Mouse (Mus musculus) limb, embryonic 10.5 days (tissue): ENCODE results near the gene Ankrd10. TPM values are rescaled to one million over a fixed set of nuclear protein-coding genes. Genes with fewer than 3 reads are reported as not detected.

Experiments used
- DNase-seq: peaks from one replicate; pipeline ENCODE4 v3.0.0-alpha.2; 2017; ENCODE audit warnings: low spot score
- H3K27ac ChIP-seq: fragments of 300-500 bp; sonication (generic); 2 replicates; pipeline ENCODE4 v1.5.1; 2016; ENCODE audit warnings: mild to moderate bottlenecking
- H3K27me3 ChIP-seq: fragments of 300-500 bp; sonication (generic); 2 replicates; pipeline ENCODE4 v1.6.1; 2016; ENCODE audit warnings: low read depth, mild to moderate bottlenecking; ENCODE audit not compliant: poor library complexity, severe bottlenecking
- H3K36me3 ChIP-seq: fragments of 300-500 bp; sonication (generic); 2 replicates; pipeline ENCODE4 v1.6.1; 2016; ENCODE audit warnings: mild to moderate bottlenecking, moderate library complexity
- H3K4me1 ChIP-seq: fragments of 300-500 bp; sonication (generic); 2 replicates; pipeline ENCODE4 v1.6.1; 2016
- H3K4me3 ChIP-seq: fragments of 300-500 bp; sonication (generic); 2 replicates; pipeline ENCODE4 v1.5.1; 2016; ENCODE audit warnings: mild to moderate bottlenecking, moderate library complexity
- H3K9me3 ChIP-seq: fragments of 300-500 bp; sonication (generic); replicated peaks from 2 replicates; pipeline ENCODE4 v1.6.1; 2016; ENCODE audit warnings: mild to moderate bottlenecking
- WGBS: fragments of 180-500 bp; shearing (Covaris S2); methylation state at CpG from one replicate; pipeline ENCODE4 v1.1.7; 2016; 5-methylcytosine and 5-hydroxymethylcytosine counted together
- polyA plus RNA-seq: library from polyadenylated mRNA; unstranded; fragments of >200 nt; fragmentation: Nextera tagmentation; extraction: Ambion mirVana; gene quantifications from 2 replicates; pipeline ENCODE4 v1.2.1, GENCODE M21; 2016

The Ankrd10 gene
- polyA plus RNA-seq, 1 experiment from 2014 or later, result 157 TPM

DNA sequence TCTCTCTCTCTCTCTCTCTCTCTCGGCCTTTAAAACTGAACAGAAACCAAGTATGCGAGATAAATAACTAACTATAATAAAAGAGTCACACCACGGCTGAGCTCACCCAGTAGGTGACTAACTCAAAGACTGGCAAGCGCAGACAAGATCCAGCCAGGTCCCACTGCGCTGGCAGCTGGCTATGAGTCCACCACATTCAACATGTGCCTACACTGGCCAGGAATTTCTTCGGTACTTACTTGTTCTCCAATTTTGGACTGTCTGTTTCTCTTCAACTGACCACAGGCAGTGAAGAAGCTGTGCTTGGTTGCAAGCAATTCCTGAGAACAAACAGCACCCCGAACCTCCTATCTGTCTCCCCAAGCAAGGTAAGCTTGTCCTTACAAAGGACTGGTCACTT lies 2.1 kb downstream of the Ankrd10 start:
- no peaks in the 10 kb centered on the region for H3K27me3 ChIP-seq
- H3K4me1 ChIP-seq, result peaks cover 32% of the 10 kb centered on the region
- 78% methylated on average over 7 of the region's 7 CpGs for WGBS
- H3K27ac ChIP-seq, result no peak overlapping the region
- DNase-seq, result no peak
- peak overlapping the region; percentile 96 for H3K4me3 ChIP-seq
- H3K9me3 ChIP-seq, result no peaks in the 10 kb centered on the region
- peaks cover 50% of the 10 kb centered on the region for H3K36me3 ChIP-seq

DNA sequence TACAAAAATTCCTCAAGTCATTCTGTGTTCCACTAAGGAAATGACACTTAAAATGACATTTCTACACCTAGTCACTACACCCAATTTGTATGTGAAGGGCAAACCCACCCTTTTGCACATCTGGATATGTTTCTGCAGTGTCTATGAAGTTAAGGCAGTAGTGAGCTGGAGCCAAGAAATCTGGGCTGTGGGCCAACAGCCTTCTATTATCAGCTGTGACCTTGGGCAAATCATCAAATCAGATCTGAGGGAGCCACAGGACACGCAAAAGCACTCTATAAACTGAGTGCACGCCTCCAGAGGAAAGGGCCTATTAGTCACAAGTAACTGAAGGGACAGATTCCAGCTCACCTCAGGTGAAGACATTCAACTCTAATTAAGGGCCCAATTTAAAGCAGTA lies 3.2 kb downstream of the Ankrd10 start:
- H3K4me3 ChIP-seq, result 0 out of 2 replicates have a peak overlapping the region, but pooled peaks have one; percentile 96
- H3K27me3 ChIP-seq, result no peaks in the 10 kb centered on the region
- H3K27ac ChIP-seq, result no peak overlapping the region
- 81% methylated on average over 2 of the region's 2 CpGs for WGBS
- peaks cover 60% of the 10 kb centered on the region for H3K36me3 ChIP-seq
- no peak for DNase-seq
- H3K4me1 ChIP-seq, result peaks cover 32% of the 10 kb centered on the region
- H3K9me3 ChIP-seq, result no peaks in the 10 kb centered on the region

DNA sequence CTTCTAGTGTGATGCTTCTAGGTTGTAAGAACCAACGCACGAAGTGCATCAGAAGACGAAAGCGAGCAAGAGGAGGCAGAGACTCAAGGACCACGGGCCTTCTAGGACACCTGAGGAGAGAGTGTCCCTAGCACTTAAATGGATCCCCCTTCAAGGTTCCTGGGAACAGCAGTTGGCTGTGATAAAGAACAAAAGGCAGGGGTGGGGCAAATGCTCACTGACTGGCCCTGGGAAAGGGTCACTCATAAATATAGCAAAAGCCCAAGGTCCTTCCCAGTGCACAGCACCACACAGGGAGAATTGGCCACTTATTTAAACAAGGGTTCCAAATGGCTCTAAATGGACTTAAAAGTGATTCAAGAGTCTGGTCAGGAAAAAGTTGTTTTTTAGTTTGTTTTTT lies 6.4 kb downstream of the Ankrd10 start:
- WGBS, result 84% methylated on average over 5 of the region's 5 CpGs
- H3K4me1 ChIP-seq, result peaks cover 19% of the 10 kb centered on the region
- H3K4me3 ChIP-seq, result no peak overlapping the region

DNA sequence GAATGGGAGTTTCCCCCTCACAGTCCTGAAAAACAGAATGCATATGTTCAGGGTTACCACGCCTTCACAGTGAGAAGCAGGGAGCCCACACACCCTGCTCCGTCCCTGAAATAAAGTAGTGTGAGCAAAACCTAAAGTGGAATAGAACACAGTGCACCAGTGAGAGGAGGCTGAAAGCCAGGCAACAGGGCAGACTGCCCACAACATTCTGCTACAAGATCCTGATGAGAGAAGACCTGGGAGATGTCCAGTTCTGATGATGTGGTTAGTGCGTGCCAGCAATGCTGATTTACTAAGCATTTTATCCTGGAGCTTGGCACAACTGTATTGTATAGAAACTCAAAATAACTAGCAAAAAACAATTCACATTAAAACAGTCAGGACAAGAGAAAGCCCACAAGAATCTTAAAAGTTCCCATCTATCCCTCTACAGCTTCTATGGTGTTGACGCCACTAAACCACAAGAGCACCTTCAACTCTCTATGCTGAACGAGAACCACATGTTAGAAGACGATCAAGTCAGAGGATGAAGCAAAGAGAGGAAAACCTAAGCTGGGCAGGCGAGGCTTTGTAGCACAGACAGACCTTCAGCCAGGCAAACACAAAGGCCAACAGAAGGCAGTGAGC lies 6.9 kb downstream of the Ankrd10 start:
- Histone ChIP-seq H3K27ac (no peak overlapping the region), H3K36me3 (peaks cover 93% of the 10 kb centered on the region), H3K27me3 (no peaks in the 10 kb centered on the region), H3K4me1 (peaks cover 13% of the 10 kb centered on the region), H3K4me3 (no peak overlapping the region), H3K9me3 (no peaks in the 10 kb centered on the region)
- 74% methylated on average over 7 of the region's 7 CpGs for WGBS
- DNase-seq, result no peak

More for the DNA sequence above, 6.4 kb downstream of the Ankrd10 start:
- no peaks in the 10 kb centered on the region for H3K9me3 ChIP-seq
- no peak overlapping the region for H3K27ac ChIP-seq
- no peak for DNase-seq
- H3K27me3 ChIP-seq, result no peaks in the 10 kb centered on the region
- peaks cover 90% of the 10 kb centered on the region for H3K36me3 ChIP-seq

DNA sequence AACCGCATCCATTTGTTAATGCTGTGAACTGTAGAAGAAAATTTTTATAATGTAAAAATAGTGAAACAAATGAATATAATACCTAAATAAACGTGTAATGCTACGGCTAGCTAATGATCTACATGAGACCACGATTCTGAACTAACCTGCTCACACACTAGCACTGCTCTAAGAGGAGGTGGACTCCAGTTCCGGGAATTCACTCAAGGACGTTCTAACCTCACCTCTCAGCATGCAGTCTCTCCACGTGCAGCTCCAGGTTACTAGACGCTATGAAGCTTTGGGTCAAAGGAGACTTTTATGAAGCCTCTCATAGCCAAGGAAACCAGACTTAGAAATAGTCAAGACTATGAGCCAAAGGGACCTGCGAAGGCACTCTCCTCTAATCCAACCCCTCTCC lies 7.8 kb downstream of the Ankrd10 start:
- H3K27me3 ChIP-seq, result no peaks in the 10 kb centered on the region
- H3K4me3 ChIP-seq, result no peak overlapping the region
- H3K27ac ChIP-seq, result no peak overlapping the region
- no peak for DNase-seq
- WGBS, result 89% methylated on average over 9 of the region's 9 CpGs
- no peaks in the 10 kb centered on the region for H3K9me3 ChIP-seq
- peaks cover 4% of the 10 kb centered on the region; the same call in 1 of the 2 replicates for H3K4me1 ChIP-seq
- H3K36me3 ChIP-seq, result peaks cover 95% of the 10 kb centered on the region

DNA sequence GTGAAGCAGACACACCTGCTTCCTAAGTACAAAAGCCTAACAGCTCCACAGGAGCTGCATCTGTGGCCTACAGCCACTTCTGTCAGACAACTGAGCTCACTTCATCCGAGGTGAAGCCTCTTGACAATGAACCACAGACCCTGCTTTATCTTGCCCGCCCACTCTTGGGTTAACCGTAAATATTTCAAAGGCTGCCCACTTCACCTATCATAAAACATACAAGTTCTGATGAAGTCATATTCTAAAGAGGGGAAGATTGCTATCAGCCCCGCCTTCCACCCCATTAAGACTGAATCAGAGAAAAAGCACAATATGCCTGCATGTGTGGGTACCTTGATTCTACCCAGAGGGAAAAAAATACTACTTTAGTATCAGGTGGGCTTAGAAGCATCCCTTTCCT lies 10.5 kb downstream of the Ankrd10 start:
- H3K36me3 ChIP-seq, result peaks cover 96% of the 10 kb centered on the region
- 89% methylated on average over 4 of the region's 4 CpGs for WGBS
- H3K4me3 ChIP-seq, result no peak overlapping the region
- H3K27ac ChIP-seq, result no peak overlapping the region
- H3K4me1 ChIP-seq, result no peaks in the 10 kb centered on the region
- no peaks in the 10 kb centered on the region for H3K27me3 ChIP-seq
- no peaks in the 10 kb centered on the region for H3K9me3 ChIP-seq
- no peak for DNase-seq

DNA sequence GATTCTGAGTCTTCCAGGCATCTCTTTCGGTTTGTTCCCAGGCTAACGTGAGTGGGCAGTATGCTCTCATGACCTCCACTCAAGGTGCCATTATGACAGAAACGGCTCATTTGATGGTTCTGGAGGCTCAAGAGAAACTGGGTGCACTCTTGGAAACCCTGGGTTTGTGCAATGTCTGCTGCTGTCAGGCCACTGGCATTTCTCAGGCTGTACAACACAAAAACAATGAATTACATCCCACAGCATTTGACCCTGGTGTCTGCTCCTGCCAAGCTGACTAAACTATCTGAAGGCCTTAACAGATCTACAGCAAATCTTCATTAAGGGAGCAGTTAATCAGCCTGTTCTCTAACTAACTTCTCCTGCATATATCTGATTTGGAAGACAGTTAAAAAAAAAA lies 16.5 kb downstream of the Ankrd10 start:
- no peak for DNase-seq
- H3K27ac ChIP-seq, result no peak overlapping the region
- no peaks in the 10 kb centered on the region for H3K4me1 ChIP-seq
- H3K4me3 ChIP-seq, result no peak overlapping the region
- H3K36me3 ChIP-seq, result peaks cover 100% of the 10 kb centered on the region
- no peaks in the 10 kb centered on the region for H3K9me3 ChIP-seq
- 95% methylated on average over 3 of the region's 3 CpGs for WGBS
- no peaks in the 10 kb centered on the region for H3K27me3 ChIP-seq

DNA sequence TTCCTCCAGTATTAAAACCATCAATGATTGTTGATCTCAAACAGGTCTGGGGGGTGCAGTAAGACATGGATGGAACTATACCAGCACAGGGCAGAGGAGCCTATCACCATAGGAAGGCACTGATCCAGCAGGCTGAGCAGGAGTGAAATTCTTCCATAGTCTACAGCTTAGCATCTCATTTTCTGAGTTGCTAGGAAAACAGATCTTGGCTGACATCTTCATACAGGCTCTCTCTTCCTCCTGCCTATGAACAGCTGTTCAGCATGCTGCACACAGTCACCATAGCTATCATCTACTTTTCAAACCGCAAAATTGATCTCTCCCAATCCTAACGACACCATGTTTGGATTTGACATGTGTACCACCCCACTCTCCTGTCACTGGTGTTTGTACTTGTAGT lies 17.5 kb downstream of the Ankrd10 start:
- H3K27ac ChIP-seq, result no peak overlapping the region
- 88% methylated on average over 2 of the region's 2 CpGs for WGBS
- H3K27me3 ChIP-seq, result no peaks in the 10 kb centered on the region
- H3K4me1 ChIP-seq, result no peaks in the 10 kb centered on the region
- peaks cover 100% of the 10 kb centered on the region for H3K36me3 ChIP-seq
- DNase-seq, result no peak
- H3K4me3 ChIP-seq, result no peak overlapping the region
- H3K9me3 ChIP-seq, result no peaks in the 10 kb centered on the region

DNA sequence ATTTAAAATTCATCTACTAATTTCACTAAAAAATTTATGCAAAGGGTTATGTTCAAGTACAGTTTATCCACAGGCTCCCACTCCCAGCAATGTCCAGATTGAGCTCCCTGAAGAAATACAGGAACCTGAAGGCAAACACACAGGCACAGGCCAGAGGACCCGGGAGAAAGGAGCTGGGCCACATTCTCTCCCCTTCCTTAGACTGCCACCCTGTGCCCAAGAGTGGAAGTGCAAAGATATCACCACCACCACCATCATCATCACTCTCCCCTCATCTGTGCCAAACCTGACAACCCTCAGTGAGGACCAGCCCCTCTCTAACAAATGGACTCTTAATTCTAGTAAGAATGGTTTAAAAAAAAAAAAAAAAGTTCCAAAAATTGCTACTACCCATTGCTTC lies 19.3 kb downstream of the Ankrd10 start:
- no peak overlapping the region for H3K27ac ChIP-seq
- WGBS, result 35% methylated on average over 1 of the region's 1 CpGs
- H3K4me3 ChIP-seq, result no peak overlapping the region
- H3K36me3 ChIP-seq, result peaks cover 100% of the 10 kb centered on the region
- H3K9me3 ChIP-seq, result no peaks in the 10 kb centered on the region
- no peaks in the 10 kb centered on the region for H3K4me1 ChIP-seq
- H3K27me3 ChIP-seq, result no peaks in the 10 kb centered on the region
- DNase-seq, result peak; percentile 64

DNA sequence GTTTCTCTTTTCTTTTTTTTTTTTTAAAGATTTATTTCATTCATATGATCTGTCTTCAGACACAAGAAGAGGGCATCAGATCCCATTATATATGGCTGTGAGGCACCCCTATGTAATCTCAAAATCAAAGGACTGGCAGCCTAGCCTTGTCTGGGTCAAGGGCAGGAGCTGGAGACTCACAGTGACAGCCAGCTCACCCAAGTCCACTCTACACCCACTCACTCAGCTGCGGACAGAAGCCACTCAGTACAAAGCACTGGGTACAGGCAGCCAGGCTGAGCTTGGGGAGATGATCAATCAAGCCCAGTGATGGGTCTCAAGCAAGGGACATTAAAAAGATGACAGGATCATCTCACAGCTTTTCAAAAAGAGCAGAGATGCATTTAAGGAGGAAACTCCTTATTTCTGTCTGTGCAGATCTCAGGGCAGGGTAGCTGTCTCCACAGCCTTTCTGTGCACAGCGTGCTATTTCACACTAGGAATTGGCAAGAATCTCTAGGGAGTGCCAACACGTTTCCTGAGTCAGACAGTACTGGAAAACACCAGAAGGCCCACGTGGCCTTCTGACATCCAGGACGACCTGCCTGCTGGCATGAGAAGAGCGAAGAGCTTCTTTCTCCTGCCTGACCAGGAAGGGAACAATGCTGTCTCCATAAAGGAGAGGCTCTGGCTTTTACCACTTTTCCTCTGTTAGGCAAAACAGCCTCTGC lies 21.3 kb downstream of the Ankrd10 start:
- H3K36me3 ChIP-seq, result peaks cover 100% of the 10 kb centered on the region
- 93% methylated on average over 6 of the region's 6 CpGs for WGBS

DNA sequence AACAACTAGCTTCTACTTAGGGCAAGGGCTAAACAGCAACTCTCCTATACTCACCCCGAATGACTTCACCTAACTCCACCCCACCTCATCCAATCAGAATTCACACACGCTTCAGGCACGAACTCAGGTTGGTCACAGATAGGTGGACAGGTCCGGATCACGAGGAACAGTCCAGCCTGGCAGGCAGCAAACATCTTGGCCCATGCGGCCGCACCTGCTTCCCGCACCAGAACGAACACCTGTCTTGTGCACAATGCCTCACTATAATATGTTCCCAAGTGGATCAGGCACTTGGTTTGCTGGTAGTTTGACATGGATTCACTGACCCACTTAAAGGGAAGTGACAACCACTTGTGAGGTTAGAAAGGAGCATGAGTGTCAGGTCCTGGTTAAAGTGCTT lies 26.7 kb downstream of the Ankrd10 start:
- Histone ChIP-seq H3K9me3 (no peaks in the 10 kb centered on the region; the same call in 1 of the 2 replicates), H3K4me1 (no peaks in the 10 kb centered on the region), H3K27ac (no peak overlapping the region), H3K4me3 (no peak overlapping the region), H3K36me3 (peaks cover 92% of the 10 kb centered on the region), H3K27me3 (no peaks in the 10 kb centered on the region)
- DNase-seq, result no peak
- WGBS, result 98% methylated on average over 9 of the region's 9 CpGs

More for the DNA sequence above, 21.3 kb downstream of the Ankrd10 start:
- no peaks in the 10 kb centered on the region for H3K4me1 ChIP-seq
- H3K27ac ChIP-seq, result no peak overlapping the region
- H3K27me3 ChIP-seq, result no peaks in the 10 kb centered on the region
- H3K9me3 ChIP-seq, result no peaks in the 10 kb centered on the region
- DNase-seq, result no peak
- no peak overlapping the region for H3K4me3 ChIP-seq

DNA sequence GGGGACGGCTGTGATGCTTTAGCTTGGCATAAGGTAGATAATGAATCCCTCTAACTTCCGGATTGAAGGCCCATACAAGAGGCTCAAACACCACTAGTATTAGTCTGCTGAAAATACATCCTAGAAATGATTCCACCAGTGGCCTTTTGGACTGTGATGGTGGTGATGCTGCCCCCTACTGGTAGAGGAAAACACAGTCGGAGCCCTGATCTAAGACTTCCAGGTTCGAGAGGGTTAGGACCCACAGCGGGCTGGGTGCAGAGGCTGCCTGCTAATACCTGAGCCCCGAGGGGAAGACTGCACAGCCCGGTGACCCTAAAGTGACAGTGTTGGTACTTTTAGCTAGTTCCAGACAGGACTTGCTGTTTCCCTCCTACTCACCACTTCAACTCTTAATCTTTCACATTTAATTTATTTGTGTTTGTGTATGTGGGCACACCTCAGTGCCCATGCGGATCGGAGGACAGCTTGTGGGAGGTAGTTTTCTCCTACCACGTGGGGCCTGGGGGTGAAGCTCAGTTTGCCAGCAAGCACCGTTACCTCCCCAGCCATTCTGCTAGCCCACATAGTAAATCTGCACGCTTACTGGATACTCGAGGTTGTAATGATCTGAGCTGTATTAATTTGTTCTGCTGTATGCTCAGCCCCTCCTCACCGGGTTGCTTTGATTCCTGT lies 33.4 kb downstream of the Ankrd10 start:
- no peak overlapping the region for H3K27ac ChIP-seq
- H3K36me3 ChIP-seq, result peaks cover 25% of the 10 kb centered on the region
- DNase-seq, result peak; percentile 86
- H3K4me3 ChIP-seq, result no peak overlapping the region
- H3K9me3 ChIP-seq, result no peaks in the 10 kb centered on the region; the same call in 1 of the 2 replicates
- 47% methylated on average over 14 of the region's 14 CpGs for WGBS
- no peaks in the 10 kb centered on the region for H3K27me3 ChIP-seq
- H3K4me1 ChIP-seq, result 0 out of 2 replicates have a peak, but pooled peaks cover 4% of the 10 kb centered on the region

DNA sequence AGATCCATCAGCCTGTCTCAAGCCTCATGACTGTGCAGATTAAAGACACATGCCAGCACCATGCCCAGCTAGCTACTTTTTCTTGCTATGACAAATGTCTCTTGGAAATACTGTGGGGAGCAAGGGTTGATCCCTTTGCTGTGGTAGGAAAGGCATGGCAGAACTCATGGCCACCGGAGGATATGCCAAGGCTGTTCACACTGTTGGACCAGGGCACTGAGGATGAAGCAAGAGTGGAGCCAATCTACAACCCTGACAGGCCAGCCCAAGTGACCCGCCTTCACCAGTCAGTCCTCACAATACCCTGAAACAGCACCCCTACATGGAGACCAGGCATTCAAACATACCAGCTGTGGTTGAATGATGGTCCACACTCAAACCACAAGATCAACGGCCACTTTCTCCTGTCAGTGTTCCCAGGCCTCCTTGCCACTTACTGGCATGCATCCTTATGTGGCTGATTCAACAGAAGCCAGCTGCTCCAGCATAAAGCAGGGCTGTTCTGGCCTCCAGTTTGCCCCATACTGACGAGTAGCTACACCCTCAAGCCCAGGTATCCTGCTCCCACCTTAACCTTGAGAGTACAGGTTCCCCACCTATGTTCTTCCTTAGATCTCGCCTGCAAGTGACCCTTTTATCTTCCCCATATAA lies 35.1 kb downstream of the Ankrd10 start:
- H3K27me3 ChIP-seq, result no peaks in the 10 kb centered on the region
- H3K4me1 ChIP-seq, result 0 out of 2 replicates have a peak, but pooled peaks cover 4% of the 10 kb centered on the region
- WGBS, result 84% methylated on average over 5 of the region's 5 CpGs
- H3K36me3 ChIP-seq, result peaks cover 11% of the 10 kb centered on the region
- no peak overlapping the region for H3K4me3 ChIP-seq
- no peak overlapping the region for H3K27ac ChIP-seq
- no peak for DNase-seq
- no peaks in the 10 kb centered on the region for H3K9me3 ChIP-seq
